Mouse (Mus musculus) bone marrow macrophage, adult 2 months (primary cell): Measurements from ENCODE around the gene Kif14.

ENCODE experiments used
- CTCF ChIP-seq: IDR thresholded peaks from 2 replicates; pipeline ENCODE4 v1.5.1; 2012; ENCODE audit warnings: low read depth, mild to moderate bottlenecking, low read length, moderate library complexity
- POLR2A ChIP-seq: IDR thresholded peaks from 2 replicates; pipeline ENCODE4 v1.6.1; 2012; ENCODE audit warnings: mild to moderate bottlenecking, low read depth, low read length, borderline replicate concordance

GRCm38 (mm10) chr1:136550285-136550684, 84.1 kb downstream of the Kif14 start:
- no peak for TF ChIP-seq CTCF
- TF ChIP-seq POLR2A, result no peak
